Comparison of ENCODE assay signal across 8 mouse cellular contexts in the genomic region with DNA sequence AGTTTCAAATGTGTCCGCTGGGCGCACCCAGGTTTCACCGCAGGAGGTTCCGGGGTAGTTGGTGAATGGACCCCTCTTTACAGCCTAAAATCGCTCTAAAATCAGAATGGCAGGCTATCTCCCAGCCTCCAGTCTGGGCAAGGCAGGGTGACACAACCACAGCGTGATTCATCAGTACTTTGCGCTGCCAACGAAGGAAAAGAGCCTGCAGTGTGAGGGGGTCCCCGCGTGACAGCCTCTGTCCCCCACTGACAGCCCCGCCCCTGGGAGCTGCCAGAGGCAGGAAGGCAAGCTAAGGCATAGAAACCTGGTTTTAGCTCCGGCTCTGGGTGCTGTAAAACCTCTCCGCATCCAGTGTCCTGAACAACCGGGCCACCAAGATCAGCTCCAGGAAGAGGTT. TPM values are rescaled to one million over a fixed set of nuclear protein-coding genes. Genes with fewer than 3 reads are reported as not detected.
A peak's percentile ranks its signal among the peaks of the same experiment; 100 is the strongest.
DNase-seq lines count a peak whose midpoint lies in the region; ATAC-seq and TF ChIP-seq lines count a peak whose summit lies in the region.

No protein-coding gene starts in this region.

- no peaks in the 10 kb centered on the region; the same call in 1 of the 2 replicates for H3K79me2 ChIP-seq in MEL (ENCODE audit: control insufficient read depth, insufficient read depth, low read length, poor library complexity)

- no peak for TF ChIP-seq EP300 in MEL (IDR thresholded peaks at IDR 0.05; ENCODE audit: low read depth in 1 of 2, low read length in 2 of 2)

- H3K4me3 ChIP-seq in MEL (ENCODE audit: control insufficient read depth in 1 of 2, insufficient read depth in 1 of 2, low read depth in 2 of 2, low read length in 2 of 2), result peak overlapping the region; percentile 53 to 64
- H3K4me3 ChIP-seq in forebrain, embryonic 16.5 days (replicated peaks; ENCODE audit: low read length), result peak overlapping the region; percentile 57
- H3K4me3 ChIP-seq in limb, embryonic 13.5 days, result peak overlapping the region; percentile 54
- H3K4me3 ChIP-seq in midbrain, embryonic 15.5 days, result peak overlapping the region; percentile 42

- H3K9ac ChIP-seq in MEL (ENCODE audit: control insufficient read depth, low read depth, low read length, poor library complexity, severe bottlenecking), result peak overlapping the region; percentile 67
- peak overlapping the region; percentile 58 for H3K9ac ChIP-seq in forebrain, embryonic 16.5 days (replicated peaks; ENCODE audit: low read depth, low read length)
- H3K9ac ChIP-seq in limb, embryonic 13.5 days, result peak overlapping the region; percentile 60
- H3K9ac ChIP-seq in midbrain, embryonic 15.5 days, result no peak overlapping the region

- TF ChIP-seq POLR2A in MEL (IDR thresholded peaks at IDR 0.05; ENCODE audit: control insufficient read depth in 1 of 2, insufficient read depth in 1 of 2, low read depth in 1 of 2, low read length in 2 of 2, poor library complexity in 1 of 2), result no peak

- H3K27me3 ChIP-seq in MEL (ENCODE audit: control insufficient read depth in 1 of 2, insufficient read depth in 2 of 2, low read length in 2 of 2), result 0 out of 4 replicates have a peak, but pooled peaks cover 0 to 3% of the 10 kb centered on the region in 2 experiments
- peaks cover 4% of the 10 kb centered on the region; the same call in 1 of the 2 replicates for H3K27me3 ChIP-seq in forebrain, embryonic 16.5 days (replicated peaks; ENCODE audit: control insufficient read depth, insufficient read depth, low read length)
- peaks cover 73% of the 10 kb centered on the region for H3K27me3 ChIP-seq in limb, embryonic 13.5 days
- H3K27me3 ChIP-seq in midbrain, embryonic 15.5 days (replicated peaks), result peaks cover 12% of the 10 kb centered on the region

- peak overlapping the region; percentile 100 for H3K4me2 ChIP-seq in forebrain, embryonic 16.5 days (ENCODE audit: low read length)
- peak overlapping the region; percentile 100 for H3K4me2 ChIP-seq in limb, embryonic 13.5 days (replicated peaks)
- H3K4me2 ChIP-seq in midbrain, embryonic 15.5 days, result peak overlapping the region; percentile 88

- TF ChIP-seq CTCF in MEL (IDR thresholded peaks at IDR 0.05 in 2 of 3, conservative IDR thresholded peaks at IDR 0.05 in 1 of 3; ENCODE audit: control insufficient read depth in 1 of 3, insufficient read depth in 1 of 3, low read depth in 2 of 3, low read length in 3 of 3, poor library complexity in 1 of 3, severe bottlenecking in 1 of 3), result no peak

- ATAC-seq in forebrain, embryonic 16.5 days, result peak; percentile 32
- ATAC-seq in limb, embryonic 13.5 days (ENCODE audit: low FRiP score, low read depth), result no peak
- ATAC-seq in midbrain, embryonic 15.5 days (replicated peaks), result no peak

- H3K36me3 ChIP-seq in MEL (ENCODE audit: control insufficient read depth in 1 of 2, insufficient read depth in 2 of 2, low read length in 2 of 2), result peaks cover 0 to 10% of the 10 kb centered on the region in 2 experiments; a peak in 2 of 4 replicates
- H3K36me3 ChIP-seq in forebrain, embryonic 16.5 days (ENCODE audit: control insufficient read depth, insufficient read depth), result no peaks in the 10 kb centered on the region
- no peaks in the 10 kb centered on the region for H3K36me3 ChIP-seq in limb, embryonic 13.5 days
- H3K36me3 ChIP-seq in midbrain, embryonic 15.5 days (replicated peaks), result no peaks in the 10 kb centered on the region

- DNase-seq in adrenal gland, adult (ENCODE audit: inconsistent age in 2 of 2, low spot score in 1 of 2), result peak; percentile 41 to 80
- DNase-seq in adrenal gland, postnatal 4 days (ENCODE audit: low spot score in 2 of 2), result no peak
- peak; percentile 54 for DNase-seq in MEL (ENCODE audit: low read depth, low spot score)
- peak; percentile 82 to 89 for DNase-seq in thymus, postnatal 36 days
- DNase-seq in left cerebral cortex, adult 18-20 months (ENCODE audit: low spot score in 2 of 2), result no peak

- H3K27ac ChIP-seq in MEL (ENCODE audit: control insufficient read depth, low read depth, low read length), result peak overlapping the region; percentile 44
- no peak overlapping the region for H3K27ac ChIP-seq in forebrain, embryonic 16.5 days (ENCODE audit: low read length)
- H3K27ac ChIP-seq in limb, embryonic 13.5 days, result no peak overlapping the region
- H3K27ac ChIP-seq in midbrain, embryonic 15.5 days, result no peak overlapping the region

- peaks cover 0 to 24% of the 10 kb centered on the region in 2 experiments; a peak in 3 of 4 replicates for H3K4me1 ChIP-seq in MEL (ENCODE audit: control insufficient read depth in 1 of 2, insufficient read depth in 2 of 2, low read length in 2 of 2)
- peaks cover 30% of the 10 kb centered on the region for H3K4me1 ChIP-seq in forebrain, embryonic 16.5 days (replicated peaks; ENCODE audit: control insufficient read depth, insufficient read depth, low read length)
- H3K4me1 ChIP-seq in limb, embryonic 13.5 days, result peaks cover 47% of the 10 kb centered on the region
- H3K4me1 ChIP-seq in midbrain, embryonic 15.5 days, result peaks cover 26% of the 10 kb centered on the region

- no peaks in the 10 kb centered on the region for H3K9me3 ChIP-seq in MEL (replicated peaks; ENCODE audit: insufficient read depth, low read length)
- no peaks in the 10 kb centered on the region for H3K9me3 ChIP-seq in forebrain, embryonic 16.5 days (ENCODE audit: control insufficient read depth, low read length)
- no peaks in the 10 kb centered on the region for H3K9me3 ChIP-seq in limb, embryonic 13.5 days
- no peaks in the 10 kb centered on the region for H3K9me3 ChIP-seq in midbrain, embryonic 15.5 days

- TF ChIP-seq RAD21 in MEL (IDR thresholded peaks at IDR 0.05; ENCODE audit: low read depth, low read length), result no peak

- 13% methylated on average over 14 of the region's 14 CpGs for WGBS in forebrain, embryonic 16.5 days
- WGBS in limb, embryonic 13.5 days, result 4% methylated on average over 14 of the region's 14 CpGs
- WGBS in midbrain, embryonic 15.5 days, result 9% methylated on average over 14 of the region's 14 CpGs

TF ChIP-seq in MEL, 35 proteins besides CTCF, POLR2A, EP300 and RAD21:
- TF ChIP-seq MAZ (IDR thresholded peaks at IDR 0.05; ENCODE audit: low read depth, low read length) (no peak), CHD1 (IDR thresholded peaks at IDR 0.05; ENCODE audit: low read depth, low read length) (no peak), SIN3A (IDR thresholded peaks at IDR 0.05; ENCODE audit: low read length) (0 out of 2 replicates have a peak, but pooled peaks have one; percentile 38), HCFC1 (IDR thresholded peaks at IDR 0.05; ENCODE audit: low read depth, low read length) (no peak)

RNA-seq across cellular contexts. Expression of a gene that starts 56.9 kb away (rescaled TPM):
- total RNA-seq in adrenal gland, postnatal 4 days (2021), result under 1 TPM; 0.45 to 0.48 TPM
- 1.3 and 1.5 TPM in 2 replicates for total RNA-seq in MEL (2012; rRNA removed)
- 1 to 10 TPM in 1 of 2 experiments, not detected in 1; 1.7 TPM for polyA plus RNA-seq in MEL (2012; ENCODE audit: insufficient read depth in 1 of 2, insufficient read length in 2 of 2, low read depth in 1 of 2, low replicate concordance in 2 of 2, missing spikeins in 1 of 2)
- 2.1 and 2.2 TPM in 2 replicates for polyA plus RNA-seq in forebrain, embryonic 16.5 days (2015; fragmentation: Nextera tagmentation; extraction: Ambion mirVana)
- 0.48 and 0.69 TPM in 2 replicates for polyA plus RNA-seq in limb, embryonic 13.5 days (2015; fragmentation: Nextera tagmentation; extraction: Ambion mirVana)
- 1.1 and 1.2 TPM in 2 replicates for polyA plus RNA-seq in midbrain, embryonic 15.5 days (2015; fragmentation: Nextera tagmentation; extraction: Ambion mirVana)
- not detected for total RNA-seq in left cerebral cortex, adult 18-20 months (2021)

Comparison
In these comparisons a context has a peak if more than half of its experiments do, and no peak if none do; other contexts are left out.
1. DNase-seq: peak in adrenal gland, adult (2 of 2), MEL (single experiment) and thymus, postnatal 36 days (2 of 2); none in adrenal gland, postnatal 4 days (0 of 2) and left cerebral cortex, adult 18-20 months (0 of 2).
2. Peak in every context shown above with its lines, with median percentiles within 50 percentile points of each other: H3K4me3 ChIP-seq and H3K4me2 ChIP-seq.